Mouse (Mus musculus): ENCODE results near the gene Zfp942.

DNA sequence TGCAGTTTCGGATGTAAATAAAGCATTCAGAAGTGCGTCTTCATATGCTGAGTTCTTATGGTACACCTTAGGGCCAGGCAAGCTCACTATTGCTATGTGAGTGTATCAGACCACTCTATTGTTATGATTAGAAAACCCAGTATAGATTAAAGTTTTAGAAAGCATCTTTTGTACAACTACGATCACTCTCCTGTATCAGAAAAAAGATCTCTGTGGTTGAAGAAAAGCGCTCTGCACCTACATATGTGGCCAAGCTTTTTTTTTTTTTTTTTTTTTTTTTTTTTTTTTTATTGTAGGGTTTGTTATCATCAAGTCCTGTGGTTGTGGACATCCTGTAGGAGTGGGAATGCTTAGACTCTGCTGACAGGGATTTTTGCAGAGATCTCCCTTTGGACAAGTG lies 1.0 kb upstream of the Zfp942 start:
- TF ChIP-seq CTCF (IDR thresholded peaks at IDR 0.05; ENCODE audit: control insufficient read depth, insufficient read depth, insufficient read length) (no peak), USF1 (IDR thresholded peaks at IDR 0.05; ENCODE audit: low read depth) (no peak), MYOD1 (IDR thresholded peaks at IDR 0.05; ENCODE audit: control insufficient read depth, insufficient read length, low read depth) (no peak), FOSL1 (IDR thresholded peaks at IDR 0.05; ENCODE audit: insufficient read depth, low read length, poor library complexity, severe bottlenecking) (no peak), MAX (IDR thresholded peaks at IDR 0.05) (no peak)
